Mouse (Mus musculus): ENCODE results near the gene Exoc4. TPM values are rescaled to one million over a fixed set of nuclear protein-coding genes. Genes with fewer than 3 reads are reported as not detected.

Gene Exoc4
- total and polyA plus RNA-seq, 3 experiments = 31.2 to 46.4 (median 41.9) TPM

DNA sequence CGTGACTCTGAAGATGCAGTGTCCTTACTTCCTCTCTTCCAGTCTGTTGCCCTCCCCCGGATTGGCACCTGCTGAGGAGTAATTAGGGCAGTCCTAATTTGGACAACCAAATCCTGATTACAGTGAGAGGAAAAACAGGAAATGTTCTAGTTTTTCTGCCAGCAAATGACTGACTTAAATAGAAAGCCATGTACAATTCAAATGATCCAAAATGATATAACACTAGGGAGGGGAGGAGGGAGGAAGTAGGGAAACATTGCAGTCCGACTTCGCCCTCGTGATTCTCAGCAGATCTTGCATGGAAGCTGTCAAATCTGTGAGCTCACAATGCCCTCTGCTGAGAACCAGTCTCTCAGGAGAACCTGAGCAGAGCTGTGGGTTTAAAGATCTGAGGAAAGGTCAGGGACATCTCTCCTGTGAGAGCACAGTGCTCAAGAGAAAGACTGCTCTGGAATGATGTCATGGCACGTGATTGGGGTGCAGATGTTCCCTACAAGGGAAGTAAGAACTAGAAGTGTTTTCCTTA, 575.0 kb downstream of the Exoc4 start:
- H3K9me3 ChIP-seq (replicated peaks; ENCODE audit: low read length) = no peaks in the 10 kb centered on the region
- in situ Hi-C loops (cut with MboI; ENCODE audit: low pct_ligation_motif_present, low pct_unique_long_range_greater_than_20kb, low sequenced_read_pairs) = no loop called here
- no peak overlapping the region for H3K4me3 ChIP-seq (replicated peaks in 1 of 3; ENCODE audit: low read depth in 2 of 3, low read length in 2 of 3, poor library complexity in 1 of 3)
- peaks cover 0 to 7% of the 10 kb centered on the region in 2 experiments for H3K36me3 ChIP-seq (replicated peaks in 1 of 2; ENCODE audit: control insufficient read depth in 1 of 2, insufficient read depth in 1 of 2, low read length in 1 of 2)
- H3K27ac ChIP-seq (ENCODE audit: insufficient read depth, low read depth) = no peak overlapping the region
- no peaks in the 10 kb centered on the region for H3K79me2 ChIP-seq (replicated peaks; ENCODE audit: control insufficient read depth, extremely low read depth, insufficient read depth, poor library complexity, severe bottlenecking)
- TF ChIP-seq SMC3 (IDR thresholded peaks at IDR 0.05; ENCODE audit: low read depth, low read length) (no peak), BHLHE40 (IDR thresholded peaks at IDR 0.05; ENCODE audit: low read depth, low read length) (peak; percentile 71)
- DNase-seq (ENCODE audit: extremely low read depth) = peak; percentile 17
- H3K9ac ChIP-seq (ENCODE audit: insufficient read depth, low read depth) = no peak overlapping the region
- H3K4me1 ChIP-seq (ENCODE audit: control insufficient read depth in 1 of 2, insufficient read depth in 2 of 2) = peaks cover 0 to 10% of the 10 kb centered on the region in 2 experiments; a peak in 2 of 4 replicates
- dilution Hi-C loops (cut with MboI; ENCODE audit: extremely low pct_ligation_motif_present, extremely low pct_unique_long_range_greater_than_20kb, low sequenced_read_pairs) = no loop called here
- H3K4me2 ChIP-seq (ENCODE audit: insufficient read depth, low read depth, poor library complexity, severe bottlenecking) = no peak overlapping the region
- no peaks in the 10 kb centered on the region for H3K27me3 ChIP-seq (replicated peaks)

DNA sequence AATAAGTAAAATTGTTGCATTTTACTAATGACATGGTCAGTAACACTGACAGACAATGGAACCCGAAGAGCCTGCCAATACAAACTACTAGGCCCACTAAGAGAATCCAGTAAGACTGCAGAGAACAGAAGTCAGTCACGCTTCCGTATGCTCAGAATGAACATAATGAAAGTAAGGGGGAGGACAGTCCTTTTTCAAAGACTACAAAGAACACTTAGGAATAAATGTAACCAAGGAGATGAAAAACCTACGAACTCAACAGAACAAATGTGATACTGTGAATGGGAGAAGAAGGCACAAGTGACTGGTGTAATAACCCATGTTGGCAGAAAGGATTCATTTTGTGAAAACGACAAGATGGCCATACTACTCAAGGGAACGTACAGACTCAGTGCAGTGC, 579.6 kb downstream of the Exoc4 start:
- no peak for DNase-seq (ENCODE audit: extremely low read depth)
- H3K4me2 ChIP-seq (ENCODE audit: insufficient read depth, low read depth, poor library complexity, severe bottlenecking) = no peak overlapping the region
- peaks cover 0 to 13% of the 10 kb centered on the region in 2 experiments; a peak in 2 of 4 replicates for H3K4me1 ChIP-seq (ENCODE audit: control insufficient read depth in 1 of 2, insufficient read depth in 2 of 2)
- dilution Hi-C loops (cut with MboI; ENCODE audit: extremely low pct_ligation_motif_present, extremely low pct_unique_long_range_greater_than_20kb, low sequenced_read_pairs) (no loop called here), in situ Hi-C loops (cut with MboI; ENCODE audit: low pct_ligation_motif_present, low pct_unique_long_range_greater_than_20kb, low sequenced_read_pairs) (no loop called here)
- no peak overlapping the region for H3K27ac ChIP-seq (ENCODE audit: insufficient read depth, low read depth)
- H3K9me3 ChIP-seq (replicated peaks; ENCODE audit: low read length) = no peaks in the 10 kb centered on the region
- no peak overlapping the region for H3K9ac ChIP-seq (ENCODE audit: insufficient read depth, low read depth)
- no peak for TF ChIP-seq ZNF384 (IDR thresholded peaks at IDR 0.05; ENCODE audit: low read depth, low read length)
- no peak for TF ChIP-seq TCF12 (IDR thresholded peaks at IDR 0.05; ENCODE audit: low read depth, low read length)
- TF ChIP-seq MEF2A (IDR thresholded peaks at IDR 0.05; ENCODE audit: borderline replicate concordance, low read depth, low read length) = no peak
- no peak for TF ChIP-seq USF1 (IDR thresholded peaks at IDR 0.05; ENCODE audit: low read depth, low read length)
- no peak for TF ChIP-seq EP300 (IDR thresholded peaks at IDR 0.05; ENCODE audit: low read length)
- TF ChIP-seq RAD21 (IDR thresholded peaks at IDR 0.05; ENCODE audit: low read depth, low read length) = no peak
- no peak for TF ChIP-seq NELFE (IDR thresholded peaks at IDR 0.05; ENCODE audit: low read depth, low read length)
- no peak for TF ChIP-seq ETS1 (conservative IDR thresholded peaks at IDR 0.05; ENCODE audit: low read depth, low read length)
- TF ChIP-seq POLR2AphosphoS2 (IDR thresholded peaks at IDR 0.05; ENCODE audit: low read depth, low read length) = no peak
- TF ChIP-seq ZMIZ1 (IDR thresholded peaks at IDR 0.05; ENCODE audit: low read depth, low read length) = no peak
- TF ChIP-seq ZKSCAN1 (IDR thresholded peaks at IDR 0.05; ENCODE audit: borderline replicate concordance, low read depth, low read length) = no peak
- TF ChIP-seq PAX5 (IDR thresholded peaks at IDR 0.05; ENCODE audit: low read length) = no peak
- no peak for TF ChIP-seq MYC (IDR thresholded peaks at IDR 0.05; ENCODE audit: low read depth, low read length)
- no peak for TF ChIP-seq RCOR1 (conservative IDR thresholded peaks at IDR 0.05; ENCODE audit: low read depth, low read length)
- TF ChIP-seq ELF1 (IDR thresholded peaks at IDR 0.05; ENCODE audit: low read depth, low read length) = no peak
- H3K36me3 ChIP-seq (replicated peaks in 1 of 2; ENCODE audit: control insufficient read depth in 1 of 2, insufficient read depth in 1 of 2, low read length in 1 of 2) = peaks cover 0 to 4% of the 10 kb centered on the region in 2 experiments
- H3K79me2 ChIP-seq (replicated peaks; ENCODE audit: control insufficient read depth, extremely low read depth, insufficient read depth, poor library complexity, severe bottlenecking) = no peaks in the 10 kb centered on the region
- no peaks in the 10 kb centered on the region for H3K27me3 ChIP-seq (replicated peaks)
- no peak overlapping the region for H3K4me3 ChIP-seq (replicated peaks in 1 of 3; ENCODE audit: low read depth in 2 of 3, low read length in 2 of 3, poor library complexity in 1 of 3)
